Mouse (Mus musculus) liver, embryonic 16.5 days (tissue): ENCODE results near the gene Mup7. TPM values are rescaled to one million over a fixed set of nuclear protein-coding genes. Genes with fewer than 3 reads are reported as not detected.
"Not testable (repeated sequence)": the region's sequence is repeated elsewhere in the genome, so short reads cannot be mapped to it uniquely, and the experiment has no call there.

ENCODE experiments used
- ATAC-seq: fragments of 200-750 bp; cut with Nextera tagmentation; 2 replicates; pipeline ENCODE4 v1.8.0; 2017; ENCODE audit warnings: low read depth, mild to moderate bottlenecking, moderate number of reproducible peaks, moderate library complexity
- H3K27ac ChIP-seq: fragments of 300-500 bp; sonication (generic); 2 replicates; pipeline ENCODE4 v1.5.1; 2014; ENCODE audit warnings: mild to moderate bottlenecking, low read length
- H3K27me3 ChIP-seq: fragments of 300-500 bp; sonication (generic); 2 replicates; pipeline ENCODE4 v1.6.1; 2014; ENCODE audit warnings: low read depth, low read length, mixed read lengths; ENCODE audit not compliant: control insufficient read depth, insufficient read depth
- H3K36me3 ChIP-seq: fragments of 300-500 bp; sonication (generic); 2 replicates; pipeline ENCODE4 v1.6.1; 2014; ENCODE audit warnings: mild to moderate bottlenecking; ENCODE audit not compliant: control insufficient read depth, insufficient read depth
- H3K4me1 ChIP-seq: fragments of 300-500 bp; sonication (generic); 2 replicates; pipeline ENCODE4 v1.6.1; 2014; ENCODE audit warnings: low read depth, low read length, mixed read lengths; ENCODE audit not compliant: control insufficient read depth
- H3K4me2 ChIP-seq: fragments of 300-500 bp; sonication (generic); 2 replicates; pipeline ENCODE4 v1.6.1; 2014; ENCODE audit warnings: low read depth, low read length, mixed read lengths
- H3K4me3 ChIP-seq: fragments of 300-500 bp; sonication (generic); 2 replicates; pipeline ENCODE4 v1.5.1; 2014; ENCODE audit warnings: low read depth, mild to moderate bottlenecking, low read length
- H3K9ac ChIP-seq: fragments of 300-500 bp; sonication (generic); 2 replicates; pipeline ENCODE4 v1.6.1; 2014; ENCODE audit warnings: low read depth, low read length
- H3K9me3 ChIP-seq: fragments of 300-500 bp; sonication (generic); replicated peaks from 2 replicates; pipeline ENCODE4 v1.6.1; 2016; ENCODE audit warnings: low read length; ENCODE audit not compliant: control insufficient read depth
- WGBS: fragments of 180-500 bp; shearing (Covaris S2); extraction: QIAGEN DNeasy Blood & Tissue Kit; methylation state at CpG from one replicate; pipeline ENCODE4 v1.1.7; 2014; ENCODE audit not compliant: insufficient replicate concordance; 5-methylcytosine and 5-hydroxymethylcytosine counted together
- polyA plus RNA-seq: library from polyadenylated mRNA; unstranded; fragments of >200 nt; fragmentation: Nextera tagmentation; extraction: Ambion mirVana; gene quantifications from 2 replicates; pipeline ENCODE4 v1.2.1, GENCODE M21; 2015

The Mup7 gene
- polyA plus RNA-seq: not detected in 2 replicates

GRCm38 (mm10) chr4:60070375-60070774 lies at the start of gene Mup7:
Gene Mup7, minus strand, starts transcription at chr4:60070475.
- H3K4me2 ChIP-seq, H3K9ac ChIP-seq, H3K4me1 ChIP-seq, ATAC-seq, H3K36me3 ChIP-seq, H3K9me3 ChIP-seq, H3K4me3 ChIP-seq, H3K27me3 ChIP-seq, H3K27ac ChIP-seq: not testable (repeated sequence)
- WGBS: 60% methylated on average over 2 of the region's 2 CpGs

DNA sequence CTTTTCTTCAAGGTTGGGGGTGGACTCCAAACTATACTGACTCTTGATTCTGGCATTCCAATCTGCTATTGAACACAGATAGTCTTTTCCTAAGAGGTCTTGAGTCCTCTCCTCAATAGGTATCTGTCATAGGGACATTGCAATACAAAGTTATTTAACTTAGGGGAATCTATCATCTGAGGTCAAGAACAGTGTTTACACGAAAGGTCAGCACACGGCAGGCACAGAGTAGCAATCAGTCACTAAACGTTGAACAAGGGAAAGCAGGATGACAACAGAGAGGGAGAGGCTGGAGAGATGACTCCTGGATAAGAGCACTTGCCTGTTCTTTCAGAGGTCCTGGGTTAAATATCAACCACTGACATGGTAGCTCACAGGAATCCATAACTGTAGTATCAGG lies 9.6 kb upstream of the Mup7 start:
- not testable (repeated sequence) for ATAC-seq, H3K36me3 ChIP-seq, H3K9ac ChIP-seq, H3K27me3 ChIP-seq, H3K4me3 ChIP-seq, H3K4me2 ChIP-seq, H3K27ac ChIP-seq, H3K9me3 ChIP-seq, H3K4me1 ChIP-seq
- 48% methylated on average over 3 of the region's 3 CpGs for WGBS

- H3K4me2 ChIP-seq, H3K27ac ChIP-seq, H3K4me3 ChIP-seq, H3K9me3 ChIP-seq, H3K36me3 ChIP-seq, H3K4me1 ChIP-seq, ATAC-seq, H3K9ac ChIP-seq, H3K27me3 ChIP-seq: not testable (repeated sequence)
- 69% methylated on average over 12 of the region's 13 CpGs for WGBS
These were observed 40.8 kb downstream of the Mup7 start for GRCm38 (mm10) chr4:60029334-60030111.

DNA sequence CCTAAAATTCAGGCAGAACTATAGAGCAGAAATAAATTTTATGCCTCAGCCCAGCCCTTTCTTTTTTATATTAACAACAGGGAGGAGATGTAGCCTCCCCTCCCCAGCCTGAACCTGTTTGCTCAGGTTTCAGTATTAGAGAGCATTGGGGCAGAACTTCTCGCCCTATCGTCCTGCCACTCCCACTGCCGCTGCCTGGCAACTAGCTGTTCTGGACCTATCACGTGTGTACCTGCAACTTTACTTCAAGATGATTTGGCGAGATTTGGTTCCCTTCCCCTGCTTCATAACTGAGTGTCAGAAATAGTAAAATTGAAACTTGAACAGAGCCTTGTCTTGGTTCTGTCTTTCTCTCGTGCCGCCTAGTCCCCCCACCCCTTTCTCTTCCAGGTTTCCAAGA lies 50.1 kb downstream of the Mup7 start:
- 73% methylated on average over 7 of the region's 7 CpGs for WGBS
- not testable (repeated sequence) for H3K36me3 ChIP-seq, H3K4me2 ChIP-seq, H3K4me1 ChIP-seq, H3K27me3 ChIP-seq, ATAC-seq, H3K27ac ChIP-seq, H3K4me3 ChIP-seq, H3K9me3 ChIP-seq, H3K9ac ChIP-seq

Other genes with a start within 250 kb of the Mup7 start
- gene Slc46a2, start 155.4 kb downstream of the Mup7 start, polyA plus RNA-seq: not detected in 2 replicates
- gene Mup4, start 109.8 kb downstream of the Mup7 start, polyA plus RNA-seq: not detected in 2 replicates
- not detected in 2 replicates for gene Mup6, start 106.2 kb downstream of the Mup7 start, polyA plus RNA-seq
- gene Mup2, start 83.8 kb upstream of the Mup7 start, polyA plus RNA-seq: not detected in 2 replicates
- gene Mup8, start 152.1 kb upstream of the Mup7 start, polyA plus RNA-seq: not detected in 2 replicates